Mouse (Mus musculus) adrenal gland, postnatal 25 days (tissue): ENCODE measurements around the gene Cdk6. TPM values are rescaled to one million over a fixed set of nuclear protein-coding genes. Genes with fewer than 3 reads are reported as not detected.
"Not testable (repeated sequence)": the region's sequence is repeated elsewhere in the genome, so short reads cannot be mapped to it uniquely, and the experiment has no call there.

Experiments used
- DNase-seq: peaks from one replicate; pipeline ENCODE4 v3.0.0; 2021; ENCODE audit warnings: mixed read lengths
- total RNA-seq: library from RNA; stranded (reverse); gene quantifications from 2 replicates; pipeline ENCODE4 v1.2.3, GENCODE M21; 2021

The Cdk6 gene
- total RNA-seq, 1 experiment from 2014 or later, result 27.0 TPM

- DNase-seq, result not testable (repeated sequence)
These were observed 4.3 kb downstream of the Cdk6 start for GRCm38 (mm10) chr5:3345540-3345939.

DNA sequence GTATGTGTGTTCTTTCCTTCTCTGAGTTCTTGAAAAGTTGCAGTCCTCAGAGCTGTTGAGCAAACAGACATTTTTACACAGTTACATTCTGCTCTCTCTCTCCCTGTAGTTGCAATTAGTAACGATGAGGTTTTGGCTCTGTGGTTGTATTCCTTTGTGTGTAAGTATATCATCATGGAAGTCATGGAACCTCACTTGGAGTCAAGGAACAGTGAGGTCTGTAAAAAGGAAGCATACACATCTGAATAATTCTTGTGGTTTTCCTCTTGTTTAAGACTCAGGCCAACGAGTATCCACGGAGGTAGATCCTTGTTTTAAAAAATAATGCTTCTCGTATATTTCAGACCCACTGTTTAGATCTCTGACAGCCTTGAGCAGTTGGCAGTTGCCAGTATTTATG is 8.1 kb downstream of the Cdk6 start:
- DNase-seq, result not testable (repeated sequence)

DNA sequence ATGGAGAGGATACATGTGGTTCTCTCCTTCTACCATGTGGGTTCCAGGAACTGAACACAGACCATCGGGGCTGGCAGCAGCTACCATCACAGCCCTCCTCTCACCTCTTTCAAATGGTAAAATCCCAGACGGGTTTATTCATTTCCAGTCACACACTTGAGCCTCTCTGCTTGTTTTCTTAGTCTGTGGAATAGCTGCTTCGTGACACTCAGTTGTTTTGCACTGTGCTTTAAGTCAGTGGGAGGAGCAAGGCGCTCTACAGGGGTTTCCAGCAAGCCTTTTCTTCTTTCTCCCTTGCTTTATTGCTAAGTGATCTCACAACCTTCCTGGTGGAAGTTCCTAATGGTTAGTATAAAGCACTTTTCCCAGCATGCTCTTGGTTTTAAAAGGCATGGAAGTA is 10.6 kb downstream of the Cdk6 start:
- DNase-seq, result not testable (repeated sequence)

DNA sequence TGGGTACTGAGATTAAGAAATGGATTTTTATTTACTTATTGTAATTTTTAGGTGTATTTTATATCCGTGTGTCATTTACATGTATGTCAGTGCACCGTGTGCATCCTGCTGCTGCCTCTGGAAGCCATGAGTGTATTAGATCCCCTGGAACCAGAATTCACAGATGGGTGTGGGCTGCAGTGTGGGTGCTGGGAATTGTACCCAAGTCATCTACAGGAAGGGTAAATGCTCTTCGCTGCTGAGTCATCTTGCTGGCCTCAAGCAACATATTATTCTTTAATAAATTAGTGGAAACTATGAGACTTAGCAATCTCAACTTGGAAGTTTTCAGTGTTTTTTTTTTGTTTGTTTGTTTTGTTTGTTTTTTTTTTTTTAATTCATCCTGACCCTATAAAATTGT is 11.0 kb downstream of the Cdk6 start:
- DNase-seq, result no peak

GRCm38 (mm10) chr5:3352827-3353226 is 11.5 kb downstream of the Cdk6 start:
- no peak for DNase-seq

DNA sequence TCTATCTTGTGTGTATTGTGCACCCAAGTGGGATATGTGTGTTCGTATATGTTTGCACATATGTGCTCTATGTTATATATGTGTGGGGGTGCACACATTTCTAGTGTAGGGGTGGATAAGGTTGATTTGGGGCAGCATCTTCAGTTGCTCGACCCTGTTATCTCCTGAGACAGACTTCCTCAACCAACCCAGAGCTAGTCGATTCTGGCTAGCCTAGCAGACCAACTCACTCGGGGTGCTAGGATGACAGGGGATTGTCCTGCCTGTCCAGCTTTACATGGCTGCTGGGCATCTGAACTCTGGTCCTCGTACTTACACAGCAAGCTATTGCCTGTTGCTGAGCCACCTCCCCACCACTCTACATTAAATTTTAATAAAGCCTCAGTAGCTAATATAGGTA is 13.0 kb downstream of the Cdk6 start:
- DNase-seq, result no peak

- no peak for DNase-seq
These were observed 13.8 kb downstream of the Cdk6 start for GRCm38 (mm10) chr5:3355032-3355536.

GRCm38 (mm10) chr5:3355560-3356260 is 14.4 kb downstream of the Cdk6 start:
- no peak for DNase-seq

DNA sequence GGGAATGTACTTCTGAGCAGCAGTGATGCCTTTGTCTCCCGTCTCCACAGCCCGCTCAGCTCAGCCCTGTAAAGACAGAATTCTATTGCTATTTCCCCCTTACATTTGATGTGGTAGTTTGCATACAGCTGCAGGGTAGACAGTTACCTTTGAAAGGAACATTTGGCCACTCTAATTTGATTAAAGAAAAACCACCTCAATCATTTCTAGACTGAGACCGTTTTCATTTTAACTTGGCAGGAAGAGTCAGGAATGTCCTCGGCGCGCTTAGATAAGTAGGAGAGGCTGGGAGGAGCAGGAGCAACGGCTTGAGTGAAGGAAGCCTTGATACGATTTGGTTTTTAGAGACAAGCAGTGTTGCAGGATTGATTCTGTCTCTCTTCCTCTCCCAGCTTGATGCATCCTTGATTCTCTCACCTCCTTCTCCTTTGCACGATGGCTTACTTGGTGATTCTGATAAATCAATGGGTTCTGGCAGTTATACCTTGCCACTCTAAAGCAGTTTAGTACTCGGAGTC is 15.0 kb downstream of the Cdk6 start:
- no peak for DNase-seq

- DNase-seq, result no peak
These were observed 16.2 kb downstream of the Cdk6 start for GRCm38 (mm10) chr5:3357496-3357895.

GRCm38 (mm10) chr5:3358687-3359520 is 17.6 kb downstream of the Cdk6 start:
- no peak for DNase-seq

- no peak for DNase-seq
These were observed 18.6 kb downstream of the Cdk6 start for GRCm38 (mm10) chr5:3359914-3360313.

DNA sequence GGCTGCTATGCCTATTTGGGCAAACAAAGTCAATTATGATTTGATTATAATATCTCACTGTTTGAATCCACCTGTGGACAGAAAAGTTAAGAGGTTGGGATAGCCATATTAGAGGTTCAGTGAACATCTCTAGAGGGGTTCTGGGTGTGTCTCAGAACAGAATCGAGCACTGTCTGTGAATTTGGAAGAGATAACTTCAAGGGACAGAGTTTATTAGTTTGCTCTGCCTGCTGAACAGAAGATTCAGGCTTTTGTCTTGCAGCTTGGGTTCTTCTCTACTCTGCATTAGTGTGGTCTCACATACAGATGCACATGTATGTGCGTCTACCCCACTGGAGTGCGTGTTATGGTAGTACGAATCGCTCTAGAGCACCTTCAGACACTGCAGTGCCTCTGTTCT is 20.0 kb downstream of the Cdk6 start:
- no peak for DNase-seq

GRCm38 (mm10) chr5:3362111-3362510 is 20.8 kb downstream of the Cdk6 start:
- DNase-seq, result no peak

GRCm38 (mm10) chr5:3363036-3363983 is 22.0 kb downstream of the Cdk6 start:
- no peak for DNase-seq

GRCm38 (mm10) chr5:3367045-3367444 is 25.8 kb downstream of the Cdk6 start:
- DNase-seq, result no peak

GRCm38 (mm10) chr5:3369317-3369716 is 28.0 kb downstream of the Cdk6 start:
- DNase-seq, result no peak

GRCm38 (mm10) chr5:3371212-3371611 is 29.9 kb downstream of the Cdk6 start:
- no peak for DNase-seq

DNA sequence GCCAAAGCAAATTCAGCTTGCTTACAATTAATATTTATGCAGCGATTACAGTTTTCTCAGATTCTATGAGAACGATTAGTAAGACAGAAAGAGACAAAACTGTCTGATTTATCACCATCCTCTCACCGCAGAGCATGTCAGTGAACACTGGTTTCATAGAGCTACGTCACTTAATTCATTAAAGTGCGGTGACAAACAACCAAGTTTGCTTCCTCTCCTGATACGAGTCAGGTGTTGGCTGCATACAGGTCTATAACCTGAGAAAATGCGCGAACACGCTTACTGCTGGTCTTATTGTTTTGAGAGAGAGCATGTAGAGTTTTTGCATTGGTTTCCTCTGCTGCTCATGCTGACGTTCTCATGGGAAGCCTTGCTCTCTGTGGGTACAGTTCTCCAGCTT is 31.9 kb downstream of the Cdk6 start:
- no peak for DNase-seq

- no peak for DNase-seq
These were observed 33.5 kb downstream of the Cdk6 start for GRCm38 (mm10) chr5:3374763-3375162.

GRCm38 (mm10) chr5:3376167-3376566 is 34.9 kb downstream of the Cdk6 start:
- DNase-seq, result no peak

- DNase-seq, result no peak
These were observed 38.0 kb downstream of the Cdk6 start for GRCm38 (mm10) chr5:3379252-3379651.
